Mouse (Mus musculus): Measurements from ENCODE around the gene Rap2b. TPM values are rescaled to one million over a fixed set of nuclear protein-coding genes. Genes with fewer than 3 reads are reported as not detected.

The Rap2b gene
- total and polyA plus RNA-seq, 2 experiments from 2014 or later: 9.7 to 21.2 TPM

DNA sequence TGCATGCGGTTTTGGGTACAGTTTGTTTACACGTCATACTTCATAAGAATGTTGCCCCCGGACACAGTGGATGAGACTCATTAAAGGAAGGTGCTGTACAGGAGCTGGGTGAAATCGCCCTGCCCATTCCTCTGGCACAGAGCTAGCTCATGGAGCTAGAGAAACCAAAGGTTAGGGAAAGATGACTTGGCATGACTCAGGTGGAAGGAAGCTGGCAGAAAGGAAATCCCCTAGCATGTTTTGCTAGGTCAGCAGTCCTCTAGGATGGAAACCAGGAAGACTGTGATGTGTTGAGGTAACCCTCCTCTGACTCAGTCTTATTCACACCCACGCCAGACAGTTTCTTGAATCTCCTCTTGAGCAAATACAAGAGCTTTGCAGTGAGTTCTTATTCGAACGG, 17.4 kb upstream of the Rap2b start:
- Histone ChIP-seq H3K9me3 (ENCODE audit: low read length) (no peaks in the 10 kb centered on the region), H3K4me1 (ENCODE audit: insufficient read depth) (no peaks in the 10 kb centered on the region), H3K4me2 (ENCODE audit: low read depth) (no peak overlapping the region), H3K27me3 (ENCODE audit: insufficient read depth, low read length) (no peaks in the 10 kb centered on the region), H3K36me3 (ENCODE audit: insufficient read depth) (no peaks in the 10 kb centered on the region), H3K4me3 (ENCODE audit: low read depth, low read length) (no peak overlapping the region), H3K9ac (no peak overlapping the region), H3K27ac (ENCODE audit: low read depth, low read length) (no peak overlapping the region)
- DNase-seq (no peak), ATAC-seq (no peak)
- WGBS: 90% methylated on average over 7 of the region's 7 CpGs
- no peak for TF ChIP-seq CTCF (IDR thresholded peaks at IDR 0.05; ENCODE audit: low read depth)

DNA sequence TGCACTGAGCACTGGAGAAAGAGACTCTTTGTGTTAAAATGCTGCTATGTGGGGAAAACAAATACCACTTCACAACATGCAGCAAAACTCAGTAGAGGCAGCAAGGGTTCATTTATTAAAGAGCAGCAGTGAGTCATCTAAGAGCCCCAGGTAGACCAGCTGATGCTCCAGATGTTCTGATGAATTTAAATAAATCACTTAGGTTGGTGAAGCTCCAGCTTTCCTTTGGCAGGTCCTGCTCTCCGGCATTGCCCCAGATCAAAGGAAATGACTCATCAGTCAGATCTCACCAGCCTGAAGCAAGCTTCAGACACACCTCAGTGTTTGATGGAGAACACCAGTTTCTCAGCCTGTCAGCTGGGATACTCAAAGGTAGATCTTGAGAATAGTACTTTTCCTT, 15.8 kb upstream of the Rap2b start:
- DNase-seq (no peak), ATAC-seq (no peak)
- no peak overlapping the region for H3K9ac ChIP-seq
- H3K9me3 ChIP-seq (ENCODE audit: low read length): no peaks in the 10 kb centered on the region
- no peaks in the 10 kb centered on the region for H3K27me3 ChIP-seq (ENCODE audit: insufficient read depth, low read length)
- no peak overlapping the region for H3K27ac ChIP-seq (ENCODE audit: low read depth, low read length)
- no peaks in the 10 kb centered on the region for H3K36me3 ChIP-seq (ENCODE audit: insufficient read depth)
- no peaks in the 10 kb centered on the region for H3K4me1 ChIP-seq (ENCODE audit: insufficient read depth)
- H3K4me3 ChIP-seq (ENCODE audit: low read depth, low read length): no peak overlapping the region
- 83% methylated on average over 1 of the region's 1 CpGs for WGBS
- TF ChIP-seq CTCF (IDR thresholded peaks at IDR 0.05; ENCODE audit: low read depth): no peak
- H3K4me2 ChIP-seq (ENCODE audit: low read depth): no peak overlapping the region

DNA sequence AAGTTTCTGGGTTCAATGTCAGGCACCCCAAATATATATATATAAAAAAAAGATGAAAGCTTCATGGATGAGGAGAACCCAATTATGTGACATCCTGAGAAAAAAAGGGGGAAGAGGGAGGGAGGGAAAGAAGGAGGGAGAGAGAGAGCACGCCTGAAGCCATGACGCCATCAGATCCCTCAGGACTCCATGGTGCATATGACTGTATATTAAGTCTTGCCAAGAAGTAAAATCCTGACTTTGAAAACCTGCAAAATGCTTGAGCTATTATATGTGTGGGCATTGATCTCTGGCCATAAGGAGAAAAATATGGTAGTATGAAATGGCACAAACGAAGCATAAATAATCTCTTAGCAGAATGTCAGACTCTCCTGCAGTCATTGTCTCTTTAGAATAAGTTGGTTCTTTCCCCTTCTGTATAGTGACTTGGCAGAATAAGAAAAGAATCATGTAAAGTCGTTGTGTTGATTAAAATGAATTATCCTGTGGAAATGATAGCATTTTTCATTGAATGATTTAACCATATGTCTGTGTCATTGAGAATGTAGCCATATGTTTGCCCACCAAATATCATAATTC, 13.3 kb upstream of the Rap2b start:
- peak; percentile 87 for ATAC-seq

DNA sequence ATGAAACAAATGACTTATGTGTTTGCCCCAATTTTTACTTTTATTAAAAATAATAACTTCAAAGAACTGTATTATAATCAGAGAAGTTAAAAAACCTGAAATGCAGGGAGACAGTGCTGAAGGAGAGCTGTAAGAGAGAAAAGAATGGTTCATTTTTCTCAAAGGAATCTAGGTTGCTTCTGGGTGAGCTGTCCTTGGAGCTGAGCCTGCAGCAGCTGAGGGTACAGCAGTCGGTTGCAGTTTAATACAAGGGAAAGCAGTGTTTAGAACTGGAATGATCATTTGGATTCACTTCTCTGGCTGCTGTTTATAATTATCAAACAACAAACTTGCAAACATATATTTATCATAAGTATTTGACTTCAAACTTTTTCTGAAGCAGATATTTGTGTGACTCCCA, 12.0 kb upstream of the Rap2b start:
- H3K9me3 ChIP-seq (ENCODE audit: low read length): no peaks in the 10 kb centered on the region
- ATAC-seq (no peak), DNase-seq (no peak)
- no peaks in the 10 kb centered on the region for H3K4me1 ChIP-seq (ENCODE audit: insufficient read depth)
- 51% methylated on average over 1 of the region's 1 CpGs for WGBS
- H3K27ac ChIP-seq (ENCODE audit: low read depth, low read length): no peak overlapping the region
- H3K36me3 ChIP-seq (ENCODE audit: insufficient read depth): no peaks in the 10 kb centered on the region
- H3K4me2 ChIP-seq (ENCODE audit: low read depth): no peak overlapping the region
- no peak overlapping the region for H3K4me3 ChIP-seq (ENCODE audit: low read depth, low read length)
- H3K9ac ChIP-seq: no peak overlapping the region
- H3K27me3 ChIP-seq (ENCODE audit: insufficient read depth, low read length): no peaks in the 10 kb centered on the region
- no peak for TF ChIP-seq CTCF (IDR thresholded peaks at IDR 0.05; ENCODE audit: low read depth)

More for the DNA sequence above, 13.3 kb upstream of the Rap2b start:
- peak; percentile 27 for DNase-seq
- Histone ChIP-seq H3K27me3 (ENCODE audit: insufficient read depth, low read length) (no peaks in the 10 kb centered on the region), H3K4me1 (ENCODE audit: insufficient read depth) (no peaks in the 10 kb centered on the region), H3K36me3 (ENCODE audit: insufficient read depth) (no peaks in the 10 kb centered on the region), H3K27ac (ENCODE audit: low read depth, low read length) (no peak overlapping the region), H3K4me2 (ENCODE audit: low read depth) (no peak overlapping the region), H3K9me3 (ENCODE audit: low read length) (no peaks in the 10 kb centered on the region), H3K4me3 (ENCODE audit: low read depth, low read length) (no peak overlapping the region), H3K9ac (no peak overlapping the region)
- no peak for TF ChIP-seq CTCF (IDR thresholded peaks at IDR 0.05; ENCODE audit: low read depth)
- WGBS: 64% methylated on average over 4 of the region's 4 CpGs

DNA sequence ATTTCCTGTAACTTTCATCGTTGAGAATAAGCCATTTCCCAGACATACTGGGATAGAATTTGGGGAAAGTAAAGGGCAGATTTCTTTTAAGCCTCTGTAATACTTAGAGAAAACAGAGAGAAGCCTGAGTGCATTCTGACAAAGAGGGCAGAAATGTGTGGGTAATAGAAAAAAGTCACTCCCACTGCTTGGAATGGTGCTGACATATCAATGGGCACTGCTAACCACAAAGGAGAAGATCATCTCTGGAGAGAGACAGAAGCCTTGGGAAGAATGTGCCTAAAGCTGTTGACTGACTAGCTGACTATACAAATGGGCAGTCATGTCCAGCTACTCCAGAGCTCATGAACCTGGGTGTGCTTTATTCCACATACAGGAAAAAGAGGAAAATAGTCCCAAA, 6.0 kb upstream of the Rap2b start:
- 34% methylated on average over 1 of the region's 1 CpGs for WGBS
- ATAC-seq: no peak
- Histone ChIP-seq H3K9ac (no peak overlapping the region), H3K4me1 (ENCODE audit: insufficient read depth) (no peaks in the 10 kb centered on the region), H3K27ac (ENCODE audit: low read depth, low read length) (no peak overlapping the region), H3K9me3 (ENCODE audit: low read length) (no peaks in the 10 kb centered on the region), H3K4me2 (ENCODE audit: low read depth) (no peak overlapping the region), H3K36me3 (ENCODE audit: insufficient read depth) (no peaks in the 10 kb centered on the region), H3K27me3 (ENCODE audit: insufficient read depth, low read length) (no peaks in the 10 kb centered on the region), H3K4me3 (ENCODE audit: low read depth, low read length) (no peak overlapping the region)
- no peak for TF ChIP-seq CTCF (IDR thresholded peaks at IDR 0.05; ENCODE audit: low read depth)
- no peak for DNase-seq

DNA sequence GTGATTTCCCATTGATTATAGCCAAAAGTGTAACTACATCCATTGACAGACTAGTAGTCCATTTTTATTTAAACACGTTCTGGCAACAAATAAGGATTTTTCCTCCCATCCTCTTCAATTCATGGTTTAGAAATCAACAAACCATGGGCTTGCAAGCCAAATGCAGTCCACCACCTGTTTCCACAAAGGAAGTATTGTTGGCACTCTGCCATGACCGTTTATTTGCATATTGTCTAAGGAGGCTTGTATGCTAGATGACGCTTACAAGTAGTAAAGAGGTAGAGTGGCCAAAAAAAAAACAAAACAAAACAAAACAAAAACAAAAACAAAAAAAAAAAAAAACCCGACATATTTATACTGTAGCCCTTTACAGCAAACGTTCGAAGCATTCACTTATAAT, 3.3 kb upstream of the Rap2b start:
- no peaks in the 10 kb centered on the region for H3K36me3 ChIP-seq (ENCODE audit: insufficient read depth)
- 18% methylated on average over 6 of the region's 6 CpGs for WGBS
- no peak overlapping the region for H3K4me2 ChIP-seq (ENCODE audit: low read depth)

DNA sequence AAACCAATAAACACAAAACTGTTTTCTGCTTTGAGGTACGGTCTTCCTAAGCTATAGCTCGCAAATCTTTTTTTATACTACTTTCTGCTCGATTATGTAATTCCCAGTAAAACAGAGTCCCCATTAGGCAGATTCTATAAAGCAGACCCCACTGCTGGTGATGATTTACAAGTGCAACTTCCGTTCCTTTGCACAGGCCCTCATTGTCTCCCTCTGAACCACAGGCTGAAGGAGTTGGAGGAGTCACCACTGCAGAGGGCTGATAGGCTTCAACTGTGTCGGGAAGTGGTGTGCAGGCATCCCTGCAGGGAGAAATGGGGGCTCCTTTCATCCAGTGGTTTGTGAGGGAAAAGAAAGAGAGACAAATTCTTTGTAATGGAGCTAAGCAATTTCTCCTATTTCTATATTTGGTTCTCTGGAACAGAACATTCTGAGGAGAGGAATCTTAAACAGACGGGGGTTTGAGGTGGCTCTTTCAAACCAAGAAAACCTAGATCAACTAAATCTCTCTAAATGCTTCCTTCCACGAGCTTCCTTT, 2.6 kb upstream of the Rap2b start:
- Histone ChIP-seq H3K9me3 (ENCODE audit: low read length) (no peaks in the 10 kb centered on the region), H3K36me3 (ENCODE audit: insufficient read depth) (no peaks in the 10 kb centered on the region), H3K27ac (ENCODE audit: low read depth, low read length) (no peak overlapping the region), H3K4me3 (ENCODE audit: low read depth, low read length) (no peak overlapping the region), H3K4me2 (ENCODE audit: low read depth) (no peak overlapping the region), H3K9ac (no peak overlapping the region), H3K27me3 (ENCODE audit: insufficient read depth, low read length) (no peaks in the 10 kb centered on the region), H3K4me1 (ENCODE audit: insufficient read depth) (no peaks in the 10 kb centered on the region)
- TF ChIP-seq CTCF (IDR thresholded peaks at IDR 0.05; ENCODE audit: low read depth): no peak
- no peak for DNase-seq
- 49% methylated on average over 7 of the region's 7 CpGs for WGBS
- ATAC-seq: no peak

More for the DNA sequence above, 3.3 kb upstream of the Rap2b start:
- no peak overlapping the region for H3K4me3 ChIP-seq (ENCODE audit: low read depth, low read length)
- ATAC-seq (peak; percentile 41; the same call in 1 of the 2 replicates), DNase-seq (peak; percentile 60)
- no peak for TF ChIP-seq CTCF (IDR thresholded peaks at IDR 0.05; ENCODE audit: low read depth)
- no peak overlapping the region for H3K27ac ChIP-seq (ENCODE audit: low read depth, low read length)
- no peaks in the 10 kb centered on the region for H3K27me3 ChIP-seq (ENCODE audit: insufficient read depth, low read length)
- no peak overlapping the region for H3K9ac ChIP-seq
- H3K9me3 ChIP-seq (ENCODE audit: low read length): no peaks in the 10 kb centered on the region
- no peaks in the 10 kb centered on the region for H3K4me1 ChIP-seq (ENCODE audit: insufficient read depth)
